Mouse (Mus musculus) olfactory bulb, adult 2 months (tissue): ENCODE results near the gene Mob3b.

Experiments used
- CTCF ChIP-seq: fragments of 200-500 bp; IDR thresholded peaks from 2 replicates; pipeline ENCODE4 v1.5.1; 2012; ENCODE audit warnings: low read depth, mild to moderate bottlenecking, low read length, moderate library complexity; ENCODE audit not compliant: insufficient read depth
- POLR2A ChIP-seq: fragments of 200-500 bp; IDR thresholded peaks from 2 replicates; pipeline ENCODE4 v1.6.1; 2012; ENCODE audit warnings: mild to moderate bottlenecking, low read depth, low read length, moderate library complexity; ENCODE audit not compliant: insufficient read depth

DNA sequence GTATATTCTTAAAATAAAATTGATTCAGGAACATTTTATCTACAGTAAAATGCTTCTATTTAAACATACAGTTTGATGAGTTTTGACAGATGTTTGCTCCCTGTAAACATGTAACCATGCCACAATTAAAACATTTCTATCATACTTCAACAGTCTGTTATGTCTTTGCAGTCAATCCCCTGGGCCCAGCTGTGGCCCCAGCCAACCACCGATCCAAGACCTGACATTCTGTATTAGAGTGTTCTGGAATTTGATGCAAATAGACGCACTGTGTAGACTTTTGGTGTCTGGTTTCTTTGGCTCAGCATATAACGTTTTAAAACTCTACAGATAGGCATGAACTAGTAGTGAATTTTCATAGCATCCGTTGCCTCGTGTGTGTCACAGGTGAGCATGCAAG, 182.5 kb downstream of the Mob3b start:
- TF ChIP-seq CTCF (no peak), POLR2A (no peak)
